Mouse (Mus musculus) heart, adult 2 months (tissue): Measurements from ENCODE around the gene Itga9.

ENCODE experiments used
- CTCF ChIP-seq: fragments of 200-600 bp; IDR thresholded peaks from 2 replicates; pipeline ENCODE4 v1.8.1; 2022; ENCODE audit warnings: antibody characterized with exemption, mild to moderate bottlenecking, moderate library complexity
- EP300 ChIP-seq: fragments of 200-500 bp; IDR thresholded peaks from 2 replicates; pipeline ENCODE4 v1.6.1; 2011; ENCODE audit warnings: low read depth, low read length, control low read depth; ENCODE audit not compliant: insufficient read depth
- POLR2A ChIP-seq: fragments of 200-500 bp; IDR thresholded peaks from 2 replicates; pipeline ENCODE4 v1.6.1; 2011; ENCODE audit warnings: mild to moderate bottlenecking, low read depth, low read length, control low read depth; ENCODE audit not compliant: insufficient read depth

DNA sequence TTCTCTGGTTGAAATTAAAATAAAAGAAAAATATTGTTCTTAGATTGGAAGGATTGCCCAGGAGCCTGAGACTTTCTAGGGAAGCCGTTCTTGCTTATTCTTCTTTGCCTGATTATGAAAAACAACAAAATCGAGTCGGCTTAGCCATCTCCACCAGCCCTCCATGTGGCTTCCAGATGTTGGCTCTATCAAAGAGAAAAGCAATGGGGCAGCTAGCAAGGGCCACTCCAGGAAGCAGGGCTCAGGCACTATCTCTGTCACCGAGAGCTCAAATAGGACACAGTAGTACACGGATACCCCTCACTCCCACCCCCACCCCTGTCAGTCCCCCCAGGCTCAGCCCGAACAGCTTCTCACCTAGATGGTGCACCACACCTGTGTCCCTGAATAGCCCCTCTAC is 168.2 kb downstream of the Itga9 start:
- TF ChIP-seq POLR2A (no peak), CTCF (no peak), EP300 (no peak)
